Mouse (Mus musculus) bone marrow macrophage, adult 2 months (primary cell): Measurements from ENCODE around the gene Hspa2. TPM values are rescaled to one million over a fixed set of nuclear protein-coding genes. Genes with fewer than 3 reads are reported as not detected.

Source experiments
- H3K27ac ChIP-seq: 2 replicates; pipeline ENCODE4 v1.5.1; 2012; ENCODE audit warnings: low read depth, low read length; ENCODE audit not compliant: insufficient read depth
- H3K4me1 ChIP-seq: 2 replicates; pipeline ENCODE4 v1.6.1; 2012; ENCODE audit warnings: low read length; ENCODE audit not compliant: control insufficient read depth, insufficient read depth
- H3K4me3 ChIP-seq: 2 replicates; pipeline ENCODE4 v1.5.1; 2012; ENCODE audit warnings: mild to moderate bottlenecking, low read length, moderate library complexity; ENCODE audit not compliant: insufficient read depth
- CTCF ChIP-seq: IDR thresholded peaks from 2 replicates; pipeline ENCODE4 v1.5.1; 2012; ENCODE audit warnings: low read depth, mild to moderate bottlenecking, low read length, moderate library complexity
- POLR2A ChIP-seq: IDR thresholded peaks from 2 replicates; pipeline ENCODE4 v1.6.1; 2012; ENCODE audit warnings: mild to moderate bottlenecking, low read depth, low read length, borderline replicate concordance
- polyA plus RNA-seq: library from polyadenylated mRNA; stranded (reverse); fragments of >200 nt; gene quantifications from 2 replicates; pipeline ENCODE4 v1.2.4, GENCODE M21; 2012; ENCODE audit not compliant: missing spikeins, insufficient read depth, insufficient read length

The Hspa2 gene
- polyA plus RNA-seq: 5.8 and 8.0 TPM in 2 replicates

DNA sequence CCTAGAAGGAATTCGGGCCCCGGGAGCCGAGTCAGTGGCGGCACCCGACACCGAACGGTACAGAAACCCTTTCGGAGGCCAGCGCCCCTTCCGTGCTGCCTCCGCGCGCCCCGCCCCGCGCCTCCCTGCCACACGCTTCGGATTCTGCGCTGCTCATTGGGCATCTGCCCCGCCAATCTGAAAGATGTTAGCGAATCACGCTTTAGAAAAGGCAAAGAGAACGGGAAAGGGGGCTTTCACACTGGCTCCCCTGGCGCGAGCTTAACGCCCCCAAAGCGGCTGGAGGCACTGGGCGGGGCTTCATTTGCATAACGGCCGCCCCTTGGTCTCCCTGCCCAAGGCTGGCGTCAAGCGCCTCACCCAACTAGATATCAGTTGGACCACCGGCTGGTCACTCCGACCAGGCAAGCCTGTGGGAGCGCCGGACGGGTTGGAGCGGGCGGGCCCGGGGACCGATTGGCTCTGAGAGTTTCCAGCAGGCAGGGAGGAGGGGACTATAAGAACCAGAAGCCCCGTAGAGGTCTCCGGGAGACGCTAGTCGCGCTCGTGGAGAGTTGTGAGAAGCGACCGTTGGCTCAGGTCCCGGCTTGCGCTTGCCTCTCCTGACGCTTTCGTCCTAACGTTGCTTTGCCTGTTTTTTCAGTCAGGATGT is at the start of gene Hspa2:
Gene Hspa2, plus strand, starts transcription at position 291 of the 652 bp plus-strand sequence.
- H3K4me3 ChIP-seq: peak within 1 kb of the TSS; percentile 81
- TF ChIP-seq POLR2A (peak; percentile 91; the same call in 1 of the 2 replicates), CTCF (no peak)
- peak within 1 kb of the TSS; percentile 83 for H3K27ac ChIP-seq
- H3K4me1 ChIP-seq: peaks cover 11% of the 10 kb centered on the region

DNA sequence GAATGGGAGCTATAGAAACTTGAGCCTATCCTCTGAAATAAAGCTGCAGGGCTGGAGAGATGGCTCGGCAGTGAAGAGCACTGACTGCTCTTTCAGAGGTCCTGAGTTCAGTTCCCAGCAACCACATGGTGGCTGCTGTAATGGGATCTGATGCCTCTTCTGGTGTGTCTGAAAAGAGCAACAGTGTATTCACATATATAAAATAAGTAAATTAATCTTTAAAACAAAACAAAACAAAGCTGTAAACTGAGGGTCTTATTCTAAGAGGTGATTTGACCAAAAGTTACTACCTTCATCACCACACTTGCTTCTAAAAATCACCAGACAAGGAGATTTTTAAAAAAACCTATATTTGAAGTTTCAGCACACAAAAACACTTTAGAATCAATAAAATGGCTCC is 43.1 kb upstream of the Hspa2 start:
- Histone ChIP-seq H3K4me1 (peaks cover 12% of the 10 kb centered on the region), H3K4me3 (no peak overlapping the region), H3K27ac (no peak overlapping the region)
- TF ChIP-seq CTCF (no peak), POLR2A (no peak)

DNA sequence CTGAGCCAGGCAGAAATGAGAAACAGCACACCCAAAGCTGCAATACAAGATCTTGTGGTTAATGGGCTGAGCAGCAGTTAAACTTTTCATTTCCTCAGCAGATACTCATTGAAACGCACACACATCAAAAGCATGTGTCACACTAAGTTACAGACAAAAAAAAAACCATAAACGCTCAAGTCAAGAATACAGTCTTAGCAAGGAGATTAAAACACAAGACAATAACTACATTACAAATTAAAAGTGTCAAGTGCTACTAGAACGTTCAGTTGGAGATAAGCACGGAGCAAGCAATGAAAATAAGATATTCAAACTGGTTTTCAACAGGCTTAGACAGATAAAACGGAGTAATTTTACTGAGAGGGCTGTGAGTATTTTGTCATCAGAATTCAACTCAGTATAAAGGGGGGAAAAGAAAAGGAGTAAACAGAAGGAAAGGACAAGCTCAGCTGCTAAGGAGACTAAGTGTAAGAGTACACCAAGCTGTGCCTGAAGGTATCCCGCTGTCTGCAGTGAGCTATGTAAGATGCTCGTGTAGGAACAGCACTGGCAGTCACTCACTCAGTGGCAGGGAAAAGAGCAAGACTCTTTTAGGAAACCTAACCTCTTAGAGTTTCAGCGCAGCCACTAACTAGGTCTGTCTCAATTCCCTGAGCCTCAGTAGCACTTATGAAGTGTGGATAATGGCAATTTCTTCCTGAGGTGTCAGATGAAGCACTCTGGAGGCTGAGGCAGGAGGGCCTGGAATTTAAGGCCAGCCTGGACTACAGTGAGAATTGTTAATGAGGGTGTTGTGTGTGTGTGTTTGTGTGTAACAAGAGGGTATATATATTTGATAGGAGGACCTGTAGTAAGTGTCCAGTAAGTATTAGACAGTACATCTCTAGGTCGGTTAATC is 42.3 kb upstream of the Hspa2 start:
- Histone ChIP-seq H3K4me1 (peaks cover 14% of the 10 kb centered on the region), H3K4me3 (no peak overlapping the region), H3K27ac (no peak overlapping the region)
- no peak for TF ChIP-seq CTCF
- no peak for TF ChIP-seq POLR2A

DNA sequence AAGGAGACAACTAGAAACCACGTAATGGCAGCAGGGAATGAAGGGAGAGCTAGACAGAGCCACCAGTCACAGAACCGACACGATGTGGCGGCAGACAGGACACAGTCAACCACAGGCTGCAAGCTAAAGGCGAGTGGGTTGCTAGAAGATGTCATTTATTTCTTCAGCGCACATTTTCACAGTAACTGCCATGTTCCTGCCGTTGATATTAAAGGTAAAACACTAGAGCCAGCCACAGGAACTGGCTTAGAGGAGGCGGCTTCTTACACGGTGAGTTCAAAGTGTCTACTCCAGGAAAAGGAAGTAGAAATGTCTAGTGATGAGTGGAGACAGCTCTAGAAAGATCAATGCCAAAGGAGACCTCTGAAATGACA is 41.7 kb upstream of the Hspa2 start:
- peaks cover 19% of the 10 kb centered on the region for H3K4me1 ChIP-seq

DNA sequence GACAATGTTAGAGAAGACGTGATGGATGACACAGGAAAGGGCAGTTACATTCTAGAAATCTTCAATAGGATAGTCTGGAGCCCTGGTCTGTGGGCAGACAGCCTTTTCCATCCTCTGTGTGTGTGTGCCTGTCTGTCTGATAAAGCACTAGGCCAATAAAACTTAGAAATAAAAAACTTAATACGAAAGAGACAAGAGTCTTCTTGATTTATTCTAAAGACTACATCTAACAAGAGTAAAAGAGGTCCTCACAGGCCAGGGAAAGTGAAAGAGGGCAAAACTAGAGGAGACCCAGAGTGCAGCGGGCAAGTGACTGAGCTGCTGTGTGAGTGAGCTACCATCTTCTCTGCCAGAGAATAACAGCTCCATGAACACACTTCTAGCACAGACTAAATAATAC is 37.7 kb upstream of the Hspa2 start:
- Histone ChIP-seq H3K27ac (no peak overlapping the region), H3K4me3 (no peak overlapping the region), H3K4me1 (peaks cover 29% of the 10 kb centered on the region)
- TF ChIP-seq POLR2A (no peak), CTCF (no peak)

More for the DNA sequence above, 41.7 kb upstream of the Hspa2 start:
- Histone ChIP-seq H3K27ac (no peak overlapping the region), H3K4me3 (no peak overlapping the region)
- TF ChIP-seq POLR2A: no peak
- TF ChIP-seq CTCF: no peak

DNA sequence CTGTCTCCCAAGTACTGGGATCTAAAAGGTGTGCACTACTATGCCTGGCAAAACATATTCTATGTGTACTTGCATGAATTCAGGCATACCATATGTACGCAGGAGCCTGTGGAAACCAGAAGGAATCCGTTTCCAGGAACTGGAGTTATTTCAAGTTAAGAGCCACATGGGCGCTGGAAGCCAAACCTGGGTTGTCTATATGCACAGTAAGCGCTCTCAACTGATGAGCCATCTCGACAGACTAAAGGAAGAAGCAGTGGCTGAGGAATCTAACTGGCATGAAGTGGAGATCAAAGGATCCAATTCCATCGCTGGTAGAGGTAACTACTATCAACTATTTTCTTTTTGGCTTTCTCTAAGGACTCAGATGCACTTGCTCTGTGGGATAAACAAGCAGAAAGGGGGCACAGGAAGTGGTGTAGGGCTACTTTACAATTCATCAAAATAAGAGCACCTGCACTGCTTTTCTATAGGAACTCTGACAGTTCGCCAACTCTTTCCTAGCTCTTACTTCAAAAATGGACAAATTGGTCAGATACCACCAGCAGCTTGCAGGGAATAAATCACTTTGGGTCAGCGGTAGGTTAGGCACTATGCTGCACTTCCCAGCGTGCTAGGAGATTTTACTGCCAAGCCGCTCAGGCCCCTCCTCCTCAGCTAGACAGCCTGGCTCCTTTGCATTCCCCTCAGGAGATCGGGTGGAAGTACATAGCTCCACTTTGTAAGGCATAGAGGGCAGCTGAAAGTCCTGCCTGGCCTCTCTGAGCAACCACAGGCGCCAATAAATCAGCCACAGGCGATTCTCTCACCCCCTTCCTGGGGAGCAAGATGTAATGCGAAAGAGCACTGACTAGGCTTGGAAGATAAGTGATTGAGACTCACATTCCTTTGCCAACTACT is 36.6 kb upstream of the Hspa2 start:
- Histone ChIP-seq H3K27ac (no peak overlapping the region), H3K4me3 (peak overlapping the region; percentile 22), H3K4me1 (peaks cover 25% of the 10 kb centered on the region)
- TF ChIP-seq POLR2A (no peak), CTCF (no peak)

DNA sequence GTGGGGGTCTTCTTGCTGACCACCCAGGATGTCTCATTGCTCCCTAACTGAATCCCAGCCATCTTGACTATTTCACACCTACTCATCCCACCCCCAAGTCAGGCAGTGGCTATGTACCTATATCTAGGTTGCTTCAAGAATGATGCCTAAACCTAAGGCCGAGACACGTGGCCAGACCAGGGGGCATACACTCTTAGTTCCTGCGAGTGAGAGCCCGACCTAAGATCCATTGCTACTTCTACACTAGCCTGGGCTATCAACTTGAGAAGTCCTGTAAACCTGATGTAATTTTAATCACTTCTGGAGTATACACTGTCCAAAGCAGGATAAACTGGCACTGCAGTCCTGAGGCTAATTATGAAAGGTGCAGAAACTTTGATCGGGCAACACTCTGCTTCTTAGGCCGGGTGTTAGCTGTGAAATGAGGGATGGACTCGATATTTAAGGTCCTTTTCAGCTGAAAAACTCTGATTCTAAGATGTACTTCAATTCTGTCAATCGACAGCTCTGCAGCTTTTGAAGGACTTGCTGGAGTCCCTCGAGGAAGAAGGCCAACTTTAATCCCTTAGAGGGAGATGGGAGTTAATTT is 35.7 kb upstream of the Hspa2 start:
- Histone ChIP-seq H3K4me1 (peaks cover 29% of the 10 kb centered on the region), H3K4me3 (peak overlapping the region; percentile 83), H3K27ac (peak overlapping the region; percentile 93)
- TF ChIP-seq CTCF (no peak), POLR2A (no peak)

DNA sequence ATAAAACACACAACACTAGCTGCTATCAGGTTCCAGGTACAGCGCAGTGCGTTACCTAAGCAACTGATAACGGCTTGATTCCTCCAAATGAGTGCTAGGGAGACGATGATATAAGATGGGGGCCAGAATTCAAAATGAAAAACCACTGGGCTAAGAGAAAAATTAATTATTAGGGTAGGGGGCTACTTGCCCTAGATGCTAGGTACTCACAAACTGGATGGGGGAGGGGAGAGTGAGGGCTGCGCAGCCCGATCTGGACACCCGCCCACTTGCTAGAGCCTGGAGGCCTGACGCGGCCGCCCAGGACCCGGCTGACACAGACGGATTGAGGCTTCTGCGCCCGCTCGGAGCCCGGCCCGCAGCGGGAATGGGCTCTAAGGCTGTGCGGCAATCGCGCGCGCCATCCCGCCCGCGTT is 35.2 kb upstream of the Hspa2 start:
- no peak for TF ChIP-seq POLR2A
- no peak; the same call in 1 of the 2 replicates for TF ChIP-seq CTCF
- Histone ChIP-seq H3K4me1 (peaks cover 29% of the 10 kb centered on the region), H3K27ac (peak overlapping the region; percentile 93), H3K4me3 (peak overlapping the region; percentile 83)
